Mouse (Mus musculus) heart, postnatal 25 days (tissue): Measurements from ENCODE around the gene Ubr1. TPM values are rescaled to one million over a fixed set of nuclear protein-coding genes. Genes with fewer than 3 reads are reported as not detected.
A peak's percentile ranks its signal among the peaks of the same experiment; 100 is the strongest.

Source experiments
- DNase-seq: peaks from one replicate; pipeline ENCODE4 v3.0.0; 2022; ENCODE audit warnings: low spot score
- intact Hi-C: fragments of 180-260 bp; cut with DNase I; formaldehyde crosslinking; loops from one replicate; pipeline ENCODE4 v1.15.1; 2025
- microRNA-seq: library from miRNA; unstranded; fragments of <30 nt; microRNA quantifications from one replicate; pipeline ENCODE4 v1.2.0, GENCODE M21; 2022
- total RNA-seq, 2 experiments: library from RNA; stranded (reverse); gene quantifications; 2 replicates each; pipeline ENCODE4 v1.2.3; 2021

The Ubr1 gene
- total RNA-seq, 2 experiments from 2014 or later = 21.6 to 22.1 TPM

GRCm38 (mm10) chr2:120866561-120866960, 104.0 kb downstream of the Ubr1 start:
- no peak for DNase-seq
- intact Hi-C loops = loop anchor here (2.0 to 5.0 kb wide), 2 partner anchors 139 to 388 kb away; no protein-coding TSS in a partner anchor

GRCm38 (mm10) chr2:120863389-120863788, 107.1 kb downstream of the Ubr1 start:
- intact Hi-C loops = no loop called here

GRCm38 (mm10) chr2:120860699-120861098, 109.8 kb downstream of the Ubr1 start:
- no peak for DNase-seq
- intact Hi-C loops = no loop called here

More at GRCm38 (mm10) chr2:120863389-120863788, 107.1 kb downstream of the Ubr1 start:
- DNase-seq = no peak

GRCm38 (mm10) chr2:120858131-120858530, 112.4 kb downstream of the Ubr1 start:
- intact Hi-C loops = no loop called here
- no peak for DNase-seq

- no peak for DNase-seq
- intact Hi-C loops = no loop called here
Observed at GRCm38 (mm10) chr2:120853151-120853550, 117.4 kb downstream of the Ubr1 start.

- intact Hi-C loops = no loop called here
- no peak for DNase-seq
Observed at GRCm38 (mm10) chr2:120852626-120853025, 117.9 kb downstream of the Ubr1 start.

- peak; percentile 97 for DNase-seq
- intact Hi-C loops = no loop called here
Observed at GRCm38 (mm10) chr2:120850424-120851082, 120.0 kb downstream of the Ubr1 start, which contains the start of gene Ttbk2. Ttbk2 (minus strand) TSS chr2:120850604.

- intact Hi-C loops = no loop called here
- peak; percentile 19 for DNase-seq
Observed at GRCm38 (mm10) chr2:120849449-120850423, 120.8 kb downstream of the Ubr1 start, which contains the start of gene Cdan1. Cdan1 (minus strand) TSS chr2:120850128.

GRCm38 (mm10) chr2:120845280-120845679, 125.2 kb downstream of the Ubr1 start:
- DNase-seq = no peak

GRCm38 (mm10) chr2:120843990-120844389, 126.5 kb downstream of the Ubr1 start:
- no peak for DNase-seq
- intact Hi-C loops = no loop called here

More at GRCm38 (mm10) chr2:120845280-120845679, 125.2 kb downstream of the Ubr1 start:
- intact Hi-C loops = no loop called here

- no peak for DNase-seq
- intact Hi-C loops = no loop called here
Observed at GRCm38 (mm10) chr2:120841211-120841610, 129.3 kb downstream of the Ubr1 start.

- intact Hi-C loops = no loop called here
- DNase-seq = no peak
Observed at GRCm38 (mm10) chr2:120835167-120835566, 135.3 kb downstream of the Ubr1 start.

GRCm38 (mm10) chr2:120826936-120827638, 143.4 kb downstream of the Ubr1 start:
- intact Hi-C loops = no loop called here

More at GRCm38 (mm10) chr2:120826936-120827638, 143.4 kb downstream of the Ubr1 start:
- no peak for DNase-seq

Small RNA genes within 50 kb of the gene (microRNA-seq; reads per million reads assigned to microRNA genes)
- gene Gm44325 = not detected

Other genes starting within 250 kb of the Ubr1 start
- gene Cdan1, start 120.6 kb downstream of the Ubr1 start, total RNA-seq = 10 to 100 TPM; 10.5 to 11.1 TPM
- 10 to 100 TPM; 12.4 to 15.4 TPM for gene Ttbk2, start 120.1 kb downstream of the Ubr1 start, total RNA-seq
- 1 to 10 TPM; 3.5 to 4.9 TPM for gene Tmem62, start 6.3 kb upstream of the Ubr1 start, total RNA-seq
- 10 to 100 TPM; 27.9 to 33.7 TPM for gene Ccndbp1, start 37.7 kb upstream of the Ubr1 start, total RNA-seq
- under 1 TPM; 0.21 to 0.95 TPM for gene Epb42, start 66.4 kb upstream of the Ubr1 start, total RNA-seq
- gene Tgm5, start 115.1 kb upstream of the Ubr1 start, total RNA-seq = not detected
- gene Tgm7, start 139.1 kb upstream of the Ubr1 start, total RNA-seq = not detected
- 1 to 10 TPM; 8.0 to 9.9 TPM for gene Adal, start 169.7 kb upstream of the Ubr1 start, total RNA-seq
- gene Lcmt2, start 169.9 kb upstream of the Ubr1 start, total RNA-seq = 1 to 10 TPM; 9.5 to 9.7 TPM
- 10 to 100 TPM; 11.4 to 17.6 TPM for gene Tubgcp4, start 199.9 kb upstream of the Ubr1 start, total RNA-seq
- gene Zscan29, start 200.4 kb upstream of the Ubr1 start, total RNA-seq = 1 to 10 TPM; 6.6 to 8.2 TPM